ENCODE assay signal across 18 mouse cellular contexts in genomic region chr6:60963726-60964125, GRCm38 (mm10). TPM values are rescaled to one million over a fixed set of nuclear protein-coding genes. Genes with fewer than 3 reads are reported as not detected.
A peak's percentile ranks its signal among the peaks of the same experiment; 100 is the strongest.
DNase-seq lines count a peak whose midpoint lies in the region; ATAC-seq and TF ChIP-seq lines count a peak whose summit lies in the region.
"Had no signal": no experiment of that assay in that cellular context is flagged by ENCODE, and none has a peak within 500 bp of the region (broad histone marks: within the 10 kb centered on the region; RNA-seq: fewer than 3 reads in every experiment).

No protein-coding gene starts in this region.

- H3K27me3 ChIP-seq in forebrain, embryonic 12.5 days, result no peaks in the 10 kb centered on the region
- H3K27me3 ChIP-seq in forebrain, embryonic 13.5 days, result no peaks in the 10 kb centered on the region
- H3K27me3 ChIP-seq in intestine, postnatal 0 days (replicated peaks; ENCODE audit: control insufficient read depth, insufficient read depth, low read length), result no peaks in the 10 kb centered on the region
- H3K27me3 ChIP-seq in intestine, embryonic 15.5 days (replicated peaks), result no peaks in the 10 kb centered on the region
- H3K27me3 ChIP-seq in midbrain, postnatal 0 days (ENCODE audit: insufficient read depth, low read length), result no peaks in the 10 kb centered on the region
- no peaks in the 10 kb centered on the region for H3K27me3 ChIP-seq in midbrain, embryonic 13.5 days
- H3K27me3 ChIP-seq: embryonic facial prominence, embryonic 13.5 days had no signal

- 67% methylated on average over 1 of the region's 1 CpGs for WGBS in forebrain, embryonic 12.5 days
- 72% methylated on average over 1 of the region's 1 CpGs for WGBS in forebrain, embryonic 13.5 days
- 56% methylated on average over 1 of the region's 1 CpGs for WGBS in intestine, postnatal 0 days
- WGBS in intestine, embryonic 15.5 days, result 48% methylated on average over 1 of the region's 1 CpGs
- 58% methylated on average over 1 of the region's 1 CpGs for WGBS in midbrain, postnatal 0 days
- 76% methylated on average over 1 of the region's 1 CpGs for WGBS in midbrain, embryonic 13.5 days

- peak; percentile 24 for DNase-seq in midbrain, postnatal 0 days (ENCODE audit: low spot score)
- DNase-seq in embryo, embryonic 11 days, result no peak
- DNase-seq: cerebellum, adult 18-20 months; cerebellum, postnatal 14 days; gastrocnemius, postnatal 25 days; heart, postnatal 36 days; kidney, adult 11 months; thymus, postnatal 36 days had no signal

- H3K4me3 ChIP-seq in forebrain, embryonic 12.5 days (replicated peaks), result no peak overlapping the region
- H3K4me3 ChIP-seq in forebrain, embryonic 13.5 days, result no peak overlapping the region
- no peak overlapping the region for H3K4me3 ChIP-seq in intestine, postnatal 0 days (ENCODE audit: low read depth, low read length)
- H3K4me3 ChIP-seq in intestine, embryonic 15.5 days (replicated peaks), result no peak overlapping the region
- H3K4me3 ChIP-seq in midbrain, postnatal 0 days (ENCODE audit: low read depth, low read length), result no peak overlapping the region
- no peak overlapping the region for H3K4me3 ChIP-seq in midbrain, embryonic 13.5 days (replicated peaks)
- H3K4me3 ChIP-seq: embryonic facial prominence, embryonic 13.5 days; erythroblast, embryonic 14.5 days; midbrain, embryonic 10.5 days had no signal

- 0 out of 2 replicates have a peak, but pooled peaks have one; percentile 33 for ATAC-seq in forebrain, embryonic 12.5 days (ENCODE audit: low FRiP score)
- ATAC-seq in forebrain, embryonic 13.5 days, result no peak
- no peak for ATAC-seq in intestine, postnatal 0 days
- ATAC-seq in intestine, embryonic 15.5 days, result no peak
- ATAC-seq in midbrain, postnatal 0 days (ENCODE audit: low FRiP score), result no peak
- ATAC-seq in midbrain, embryonic 13.5 days, result no peak
- ATAC-seq: hindbrain, embryonic 16.5 days; lung, postnatal 0 days had no signal

- H3K27ac ChIP-seq in forebrain, embryonic 12.5 days, result no peak overlapping the region
- no peak overlapping the region for H3K27ac ChIP-seq in forebrain, embryonic 13.5 days
- H3K27ac ChIP-seq in intestine, postnatal 0 days (ENCODE audit: low read depth, low read length), result no peak overlapping the region
- no peak overlapping the region for H3K27ac ChIP-seq in intestine, embryonic 15.5 days
- no peak overlapping the region for H3K27ac ChIP-seq in midbrain, postnatal 0 days (ENCODE audit: low read depth, low read length)
- no peak overlapping the region for H3K27ac ChIP-seq in midbrain, embryonic 13.5 days
- H3K27ac ChIP-seq: embryonic facial prominence, embryonic 13.5 days; midbrain, embryonic 10.5 days had no signal

- no peaks in the 10 kb centered on the region for H3K36me3 ChIP-seq in forebrain, embryonic 12.5 days (replicated peaks)
- no peaks in the 10 kb centered on the region for H3K36me3 ChIP-seq in forebrain, embryonic 13.5 days (ENCODE audit: poor library complexity, severe bottlenecking)
- H3K36me3 ChIP-seq in intestine, postnatal 0 days (ENCODE audit: control insufficient read depth, insufficient read depth), result no peaks in the 10 kb centered on the region
- H3K36me3 ChIP-seq in intestine, embryonic 15.5 days, result no peaks in the 10 kb centered on the region
- no peaks in the 10 kb centered on the region for H3K36me3 ChIP-seq in midbrain, postnatal 0 days (ENCODE audit: insufficient read depth, low read length)
- H3K36me3 ChIP-seq in midbrain, embryonic 13.5 days, result no peaks in the 10 kb centered on the region
- H3K36me3 ChIP-seq: embryonic facial prominence, embryonic 13.5 days; midbrain, embryonic 10.5 days had no signal

- H3K4me2 ChIP-seq in forebrain, embryonic 12.5 days, result no peak overlapping the region
- H3K4me2 ChIP-seq in forebrain, embryonic 13.5 days, result no peak overlapping the region
- H3K4me2 ChIP-seq in intestine, postnatal 0 days (replicated peaks; ENCODE audit: low read depth), result no peak overlapping the region
- H3K4me2 ChIP-seq in intestine, embryonic 15.5 days (replicated peaks), result no peak overlapping the region
- no peak overlapping the region for H3K4me2 ChIP-seq in midbrain, postnatal 0 days (ENCODE audit: low read depth, low read length, poor library complexity, severe bottlenecking)
- no peak overlapping the region for H3K4me2 ChIP-seq in midbrain, embryonic 13.5 days (replicated peaks)
- H3K4me2 ChIP-seq: embryonic facial prominence, embryonic 13.5 days had no signal

- TF ChIP-seq CTCF in intestine, postnatal 0 days (IDR thresholded peaks at IDR 0.05; ENCODE audit: low read depth), result peak; percentile 35
- peak; percentile 57 for TF ChIP-seq CTCF in midbrain, postnatal 0 days (IDR thresholded peaks at IDR 0.05)

- H3K9ac ChIP-seq in forebrain, embryonic 12.5 days, result no peak overlapping the region
- H3K9ac ChIP-seq in forebrain, embryonic 13.5 days, result no peak overlapping the region
- H3K9ac ChIP-seq in intestine, postnatal 0 days (ENCODE audit: low read depth, low read length), result no peak overlapping the region
- H3K9ac ChIP-seq in intestine, embryonic 15.5 days, result no peak overlapping the region
- H3K9ac ChIP-seq in midbrain, postnatal 0 days (replicated peaks; ENCODE audit: low read length, poor library complexity, severe bottlenecking), result no peak overlapping the region
- no peak overlapping the region for H3K9ac ChIP-seq in midbrain, embryonic 13.5 days (replicated peaks)
- H3K9ac ChIP-seq: embryonic facial prominence, embryonic 13.5 days had no signal

- H3K9me3 ChIP-seq in forebrain, embryonic 12.5 days, result no peaks in the 10 kb centered on the region
- no peaks in the 10 kb centered on the region for H3K9me3 ChIP-seq in forebrain, embryonic 13.5 days (replicated peaks)
- H3K9me3 ChIP-seq in intestine, postnatal 0 days (ENCODE audit: control insufficient read depth), result no peaks in the 10 kb centered on the region
- no peaks in the 10 kb centered on the region for H3K9me3 ChIP-seq in intestine, embryonic 15.5 days
- H3K9me3 ChIP-seq in midbrain, postnatal 0 days (ENCODE audit: low read length), result no peaks in the 10 kb centered on the region
- no peaks in the 10 kb centered on the region for H3K9me3 ChIP-seq in midbrain, embryonic 13.5 days
- H3K9me3 ChIP-seq: embryonic facial prominence, embryonic 13.5 days; midbrain, embryonic 10.5 days had no signal

- H3K4me1 ChIP-seq in forebrain, embryonic 12.5 days, result peaks cover 3% of the 10 kb centered on the region; the same call in 1 of the 2 replicates
- H3K4me1 ChIP-seq in forebrain, embryonic 13.5 days, result peaks cover 7% of the 10 kb centered on the region; the same call in 1 of the 2 replicates
- no peaks in the 10 kb centered on the region for H3K4me1 ChIP-seq in intestine, postnatal 0 days (replicated peaks; ENCODE audit: control insufficient read depth, insufficient read depth, low read length)
- H3K4me1 ChIP-seq in intestine, embryonic 15.5 days (replicated peaks), result no peaks in the 10 kb centered on the region
- no peaks in the 10 kb centered on the region for H3K4me1 ChIP-seq in midbrain, postnatal 0 days (ENCODE audit: insufficient read depth, low read length)
- H3K4me1 ChIP-seq in midbrain, embryonic 13.5 days (replicated peaks), result peaks cover 9% of the 10 kb centered on the region
- H3K4me1 ChIP-seq: embryonic facial prominence, embryonic 13.5 days; midbrain, embryonic 10.5 days had no signal

RNA-seq across cellular contexts. Expression of gene Mmrn1, which starts 39.0 kb away (rescaled TPM):
- 4.7 and 5.4 TPM in 2 replicates for polyA plus RNA-seq in forebrain, embryonic 12.5 days (2016; fragmentation: Nextera tagmentation; extraction: Ambion mirVana)
- polyA plus RNA-seq in forebrain, embryonic 13.5 days (2015; fragmentation: Nextera tagmentation; extraction: Ambion mirVana), result 2.6 and 2.7 TPM in 2 replicates
- polyA plus RNA-seq in intestine, postnatal 0 days (2015; fragmentation: Nextera tagmentation; extraction: Ambion mirVana), result 7.2 and 8.3 TPM in 2 replicates
- polyA plus RNA-seq in intestine, embryonic 15.5 days (2015; fragmentation: Nextera tagmentation; extraction: Ambion mirVana), result 5.5 and 6.9 TPM in 2 replicates
- total RNA-seq in midbrain, postnatal 0 days (2014; rRNA removed), result 1.5 and 1.6 TPM in 2 replicates
- 0.88 and 1.0 TPM in 2 replicates for polyA plus RNA-seq in midbrain, postnatal 0 days (2015; fragmentation: Nextera tagmentation; extraction: Ambion mirVana)
- 2.7 and 3.0 TPM in 2 replicates for polyA plus RNA-seq in midbrain, embryonic 13.5 days (2015; fragmentation: Nextera tagmentation; extraction: Ambion mirVana)
- polyA plus RNA-seq: erythroblast, embryonic 14.5 days had no signal
